Mouse (Mus musculus) left cerebral cortex, postnatal 25 days (tissue): ENCODE measurements around the gene Gls. TPM values are rescaled to one million over a fixed set of nuclear protein-coding genes. Genes with fewer than 3 reads are reported as not detected.

Source experiments
- DNase-seq, 2 experiments: peaks; one replicate each; pipeline ENCODE4 v3.0.0; 2022; ENCODE audit warnings: low spot score in 2 of 2, mixed read lengths in 1 of 2
- intact Hi-C: fragments of 180-260 bp; cut with DNase I; formaldehyde crosslinking; loops from one replicate; pipeline ENCODE4 v1.15.1; 2025
- total RNA-seq, 2 experiments: library from RNA; stranded (reverse); gene quantifications; 2 replicates each; pipeline ENCODE4 v1.2.3; 2021

The Gls gene
- total RNA-seq, 2 experiments from 2014 or later: 374 to 387 TPM

DNA sequence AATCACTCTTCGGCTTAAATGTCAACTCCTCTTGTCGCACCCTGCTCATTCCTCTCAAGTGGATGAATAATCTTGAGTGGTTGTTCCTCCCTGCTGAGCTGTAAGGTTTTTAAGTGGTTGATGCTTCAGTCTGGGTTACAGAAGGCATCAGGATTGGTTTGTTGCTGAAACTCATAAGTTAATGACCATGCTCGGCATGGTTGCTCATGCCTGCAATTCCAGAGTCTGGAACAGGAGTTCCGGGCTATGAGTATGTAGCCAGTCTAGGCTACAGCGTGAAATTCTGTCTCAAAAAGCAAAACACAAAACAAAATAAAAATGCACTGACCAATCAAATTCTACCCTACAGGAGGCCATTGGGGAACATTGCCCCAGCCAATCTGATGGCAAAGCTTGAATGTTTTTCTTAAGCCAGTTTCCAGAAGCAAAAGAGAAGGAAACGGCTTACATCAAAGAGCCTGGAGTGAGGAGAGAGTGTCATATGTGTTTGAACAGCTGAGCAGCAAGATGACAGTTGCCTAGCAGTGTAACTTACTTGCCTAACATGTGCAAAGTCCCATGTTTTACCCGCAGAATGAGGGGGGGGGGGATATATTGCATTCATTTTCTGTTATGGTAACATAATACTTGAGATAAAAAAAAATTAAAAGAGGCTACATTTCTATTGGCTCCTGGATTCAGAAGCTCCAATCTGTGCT lies 18.2 kb upstream of the Gls start:
- intact Hi-C loops: no loop called here
- DNase-seq: no peak

GRCm38 (mm10) chr1:52248899-52249556 lies 16.0 kb upstream of the Gls start:
- intact Hi-C loops: no loop called here
- no peak for DNase-seq

GRCm38 (mm10) chr1:52242270-52242669 lies 9.2 kb upstream of the Gls start:
- DNase-seq: no peak
- intact Hi-C loops: no loop called here

DNA sequence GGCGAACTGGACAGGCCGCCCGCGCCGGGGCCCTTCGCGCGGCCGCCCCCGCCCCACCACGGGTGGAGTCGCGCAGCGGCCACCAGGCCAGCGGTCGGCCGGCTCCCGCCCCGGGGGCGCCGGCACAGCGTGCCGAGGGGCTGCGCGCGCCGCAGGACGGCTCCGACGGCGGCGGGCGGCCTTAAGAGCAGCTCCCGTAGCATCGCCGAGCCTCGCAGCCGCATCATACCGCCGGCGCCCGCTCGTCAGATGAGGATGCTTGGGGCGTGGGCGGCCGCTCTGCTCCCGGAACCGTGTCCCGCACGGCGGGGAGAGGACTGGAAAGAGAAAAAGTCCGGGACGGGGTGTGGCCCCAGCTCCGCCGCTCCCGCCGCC lies 279 bp downstream of the Gls start:
- intact Hi-C loops: loop anchor here (2.0 to 5.0 kb wide), 2 partner anchors 50 to 62 kb away; no protein-coding TSS in a partner anchor
- DNase-seq: peak in 1 of 2 experiments; percentile 16

GRCm38 (mm10) chr1:52231939-52232765 lies 880 bp downstream of the Gls start:
- intact Hi-C loops: loop anchor here (2.0 to 5.0 kb wide), 2 partner anchors 50 to 63 kb away; no protein-coding TSS in a partner anchor
- DNase-seq: peak; percentile 57 to 69

- intact Hi-C loops: loop anchor here (5.0 kb wide), 1 partner anchor 52 kb away; no protein-coding TSS in a partner anchor
- no peak for DNase-seq
Observed at GRCm38 (mm10) chr1:52230404-52230803, 2.6 kb downstream of the Gls start.

DNA sequence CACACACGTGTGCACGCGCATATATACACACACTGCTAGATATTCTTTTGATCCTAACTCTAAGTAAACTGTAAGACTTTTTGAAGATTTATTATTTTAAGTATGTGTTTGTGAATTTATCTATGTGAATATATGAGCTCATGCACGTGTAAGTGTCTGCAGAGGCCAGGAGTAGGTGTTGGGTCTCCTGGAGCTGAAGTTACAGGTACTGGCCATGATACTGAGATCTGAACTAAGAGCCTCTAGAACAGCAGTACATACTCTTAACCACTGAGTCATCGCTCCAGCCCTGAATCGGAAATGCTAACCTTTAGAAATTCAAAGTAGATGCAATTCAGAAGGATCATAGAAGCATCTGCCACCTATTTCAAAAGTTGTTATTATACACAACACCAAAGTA lies 4.9 kb downstream of the Gls start:
- intact Hi-C loops: no loop called here
- no peak for DNase-seq

DNA sequence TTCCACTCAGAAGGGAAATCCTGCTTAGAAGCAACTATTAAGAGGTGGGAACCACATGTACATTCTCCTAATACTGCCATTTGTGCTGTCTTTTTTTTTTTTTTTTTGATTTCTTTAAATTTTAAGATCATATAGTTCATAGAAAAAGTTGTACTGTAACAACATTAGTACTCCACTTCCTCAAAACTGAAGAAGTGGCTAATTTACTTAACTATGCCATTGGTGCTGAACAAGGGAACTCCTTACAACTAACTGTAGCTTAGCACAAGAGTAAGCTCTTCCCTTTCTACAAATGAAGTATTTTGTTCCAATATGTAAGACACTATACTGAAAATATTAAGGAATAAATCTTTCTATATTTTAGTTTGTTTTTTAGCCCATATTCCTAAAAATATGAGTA lies 6.6 kb downstream of the Gls start:
- intact Hi-C loops: no loop called here

GRCm38 (mm10) chr1:52216766-52217165 lies 16.3 kb downstream of the Gls start:
- no peak for DNase-seq
- intact Hi-C loops: no loop called here

More for the DNA sequence above, 6.6 kb downstream of the Gls start:
- no peak for DNase-seq

DNA sequence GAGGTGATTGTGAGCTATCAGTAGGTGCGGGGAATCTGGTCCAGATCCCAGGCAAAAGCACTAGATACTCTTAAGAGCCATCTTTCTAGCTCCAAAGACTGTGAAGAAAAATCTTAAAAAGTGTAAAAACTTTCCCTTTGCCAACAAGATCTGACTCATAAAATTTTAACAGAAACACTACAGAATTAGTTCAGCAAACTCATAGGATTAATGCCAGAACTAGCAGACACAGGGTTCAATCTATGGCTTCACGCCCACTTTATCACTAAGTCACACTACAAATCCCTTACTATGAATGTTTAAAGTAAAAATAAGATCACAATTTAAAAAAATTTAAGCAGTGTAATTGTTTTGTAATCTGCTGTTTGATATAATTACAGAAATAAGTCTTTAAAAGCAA lies 50.0 kb downstream of the Gls start:
- DNase-seq: no peak
- intact Hi-C loops: no loop called here

DNA sequence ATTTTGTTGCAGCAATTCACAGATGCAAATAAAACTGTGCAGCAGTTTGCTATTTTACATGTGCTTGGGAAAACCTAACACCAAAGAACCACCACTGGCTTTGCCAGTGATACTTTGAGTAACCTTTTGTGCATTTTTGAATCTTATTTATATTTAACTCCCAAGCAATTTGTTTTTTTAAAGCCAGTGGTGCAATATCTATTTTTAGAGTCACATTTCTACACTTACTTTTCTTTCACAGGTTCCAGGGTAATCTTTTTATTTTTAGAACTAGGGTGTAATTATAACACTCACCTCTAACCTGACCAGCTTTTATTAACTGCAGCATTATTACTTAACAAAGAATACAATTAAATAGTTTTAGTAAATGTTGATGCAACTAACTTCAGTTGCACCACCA lies 51.0 kb downstream of the Gls start:
- no peak for DNase-seq
- intact Hi-C loops: no loop called here

- DNase-seq: no peak
- intact Hi-C loops: no loop called here
Observed at GRCm38 (mm10) chr1:52179939-52180568, 53.0 kb downstream of the Gls start.

GRCm38 (mm10) chr1:52176999-52177398 lies 56.0 kb downstream of the Gls start:
- intact Hi-C loops: no loop called here
- no peak for DNase-seq

GRCm38 (mm10) chr1:52175983-52176382 lies 57.0 kb downstream of the Gls start:
- no peak for DNase-seq
- intact Hi-C loops: no loop called here

DNA sequence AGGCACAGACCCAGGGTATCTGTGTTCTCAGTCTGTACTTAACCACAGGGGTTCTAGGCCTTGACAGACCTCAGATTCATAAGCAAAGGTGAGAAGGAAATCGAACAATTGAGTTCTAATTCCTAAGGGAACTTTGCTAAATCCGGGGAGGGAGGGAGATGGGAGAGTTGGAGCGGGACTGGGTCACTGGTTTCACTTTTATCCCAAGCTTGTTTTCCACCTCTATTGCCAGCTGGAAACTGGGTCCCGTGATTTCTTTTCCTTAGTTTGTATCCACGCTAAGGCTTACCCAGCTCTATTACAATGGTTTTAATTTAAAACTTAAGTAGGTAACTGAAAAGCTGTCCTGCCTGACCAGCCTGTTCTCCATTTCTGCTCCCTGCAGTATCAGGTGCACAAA lies 57.7 kb downstream of the Gls start:
- intact Hi-C loops: no loop called here
- no peak for DNase-seq

GRCm38 (mm10) chr1:52171271-52171670 lies 61.8 kb downstream of the Gls start:
- DNase-seq: no peak
- intact Hi-C loops: no loop called here

DNA sequence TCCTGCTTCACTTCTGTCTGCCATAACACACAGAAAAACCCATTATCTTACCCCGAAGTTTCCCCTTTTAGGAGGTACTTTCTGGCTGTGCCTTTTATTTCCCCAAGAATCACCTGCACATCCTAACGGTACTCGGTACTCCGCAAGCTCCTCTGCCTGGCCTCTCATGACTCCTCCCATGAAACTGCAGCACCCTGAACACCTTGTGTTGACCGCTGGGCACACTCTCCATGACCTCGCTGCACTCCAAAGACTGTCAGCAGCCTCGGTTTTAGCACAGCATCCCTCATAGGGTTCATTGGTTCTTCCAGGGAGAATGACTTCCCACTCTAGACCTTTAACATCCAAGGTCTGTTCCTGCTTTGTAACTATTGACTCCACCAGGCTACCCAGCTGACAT lies 62.3 kb downstream of the Gls start:
- intact Hi-C loops: no loop called here
- no peak for DNase-seq

DNA sequence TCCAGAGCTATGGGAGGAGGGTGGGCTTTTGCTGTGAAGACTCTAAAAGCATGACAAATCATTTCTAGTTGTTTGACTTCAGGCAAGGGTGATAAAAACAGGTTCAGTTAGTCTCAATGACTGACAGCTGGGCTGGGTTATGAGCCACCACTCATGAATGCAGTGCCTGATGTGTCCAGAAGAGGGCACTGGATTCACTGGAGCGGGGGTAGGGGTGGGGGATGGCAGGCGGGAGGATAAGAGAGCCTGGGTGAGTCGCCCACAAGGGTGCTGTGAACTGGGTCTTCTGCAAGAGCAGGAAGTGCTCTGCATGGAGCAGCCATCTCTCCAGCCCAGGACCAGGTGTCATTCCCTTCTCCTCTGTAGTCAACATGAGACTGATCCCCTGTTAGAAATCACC lies 63.0 kb downstream of the Gls start:
- intact Hi-C loops: no loop called here
- DNase-seq: no peak

DNA sequence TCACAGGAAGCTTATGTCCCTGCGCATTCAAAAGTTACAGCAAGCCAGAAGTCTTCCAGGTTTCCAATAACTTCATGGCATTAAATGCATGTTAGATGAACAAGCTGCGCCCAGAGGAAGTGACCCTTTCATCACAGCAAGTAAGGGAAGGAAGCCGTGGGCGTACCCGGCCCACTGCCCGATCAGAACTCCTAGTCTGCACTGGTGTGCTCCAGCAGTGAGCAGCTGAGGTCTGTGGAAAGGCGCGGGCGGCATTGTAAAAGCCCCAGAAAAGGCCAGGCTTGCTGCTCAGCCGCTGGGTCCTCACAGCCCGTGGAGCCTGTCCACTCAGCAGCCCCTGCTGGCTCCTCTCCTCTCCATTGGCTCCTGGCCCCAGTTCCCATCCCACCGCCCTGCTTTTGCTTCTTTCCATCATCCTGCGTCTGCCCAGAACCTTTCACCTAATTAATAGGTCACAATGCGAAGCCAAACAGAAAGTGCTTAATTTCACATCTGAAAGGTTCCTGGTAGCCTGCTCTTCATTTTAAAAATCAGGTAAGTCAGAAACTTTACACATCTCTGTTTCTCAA lies 66.3 kb downstream of the Gls start:
- no peak for DNase-seq
- intact Hi-C loops: no loop called here
